Mouse (Mus musculus) midbrain, embryonic 16.5 days (tissue): ENCODE results near the gene Ccdc155. TPM values are rescaled to one million over a fixed set of nuclear protein-coding genes. Genes with fewer than 3 reads are reported as not detected.

Experiments
- ATAC-seq: fragments of 200-750 bp; cut with Nextera tagmentation; 2 replicates; pipeline ENCODE4 v1.8.0; 2017; ENCODE audit warnings: moderate TSS enrichment
- H3K27ac ChIP-seq: fragments of 300-500 bp; sonication (generic); 2 replicates; pipeline ENCODE4 v1.5.1; 2014; ENCODE audit warnings: mild to moderate bottlenecking, low read length, mixed read lengths
- H3K27me3 ChIP-seq: fragments of 300-500 bp; sonication (generic); 2 replicates; pipeline ENCODE4 v1.6.1; 2014; ENCODE audit warnings: low read depth, low read length, mixed read lengths; ENCODE audit not compliant: control insufficient read depth, insufficient read depth
- H3K36me3 ChIP-seq: fragments of 300-500 bp; sonication (generic); 2 replicates; pipeline ENCODE4 v1.6.1; 2014; ENCODE audit warnings: mild to moderate bottlenecking, low read length, moderate library complexity, mixed read lengths; ENCODE audit not compliant: control insufficient read depth, insufficient read depth
- H3K4me1 ChIP-seq: fragments of 300-500 bp; sonication (generic); 2 replicates; pipeline ENCODE4 v1.6.1; 2014; ENCODE audit warnings: mild to moderate bottlenecking, low read length, mixed read lengths; ENCODE audit not compliant: control insufficient read depth, insufficient read depth
- H3K4me2 ChIP-seq: fragments of 300-500 bp; sonication (generic); 2 replicates; pipeline ENCODE4 v1.6.1; 2014; ENCODE audit warnings: mild to moderate bottlenecking, low read length, mixed read lengths
- H3K4me3 ChIP-seq: fragments of 300-500 bp; sonication (generic); 2 replicates; pipeline ENCODE4 v1.5.1; 2014; ENCODE audit warnings: low read depth, mild to moderate bottlenecking, low read length, moderate library complexity, mixed read lengths
- H3K9ac ChIP-seq: fragments of 300-500 bp; sonication (generic); 2 replicates; pipeline ENCODE4 v1.6.1; 2014; ENCODE audit warnings: low read depth, low read length, mixed read lengths
- H3K9me3 ChIP-seq: fragments of 300-500 bp; sonication (generic); replicated peaks from 2 replicates; pipeline ENCODE4 v1.6.1; 2014; ENCODE audit warnings: mild to moderate bottlenecking, low read length, mixed read lengths; ENCODE audit not compliant: control insufficient read depth, poor library complexity, severe bottlenecking
- WGBS: fragments of 180-500 bp; shearing (Covaris S2); extraction: QIAGEN DNeasy Blood & Tissue Kit; methylation state at CpG from one replicate; pipeline ENCODE4 v1.1.7; 2014; 5-methylcytosine and 5-hydroxymethylcytosine counted together
- polyA plus RNA-seq: library from polyadenylated mRNA; unstranded; fragments of >200 nt; fragmentation: Nextera tagmentation; extraction: Ambion mirVana; gene quantifications from 2 replicates; pipeline ENCODE4 v1.2.1, GENCODE M21; 2015

The Ccdc155 gene
- polyA plus RNA-seq, 1 experiment from 2014 or later: 0.45 TPM

- 78% methylated on average over 17 of the region's 17 CpGs for WGBS
These were observed 33.3 kb upstream of the Ccdc155 start for GRCm38 (mm10) chr7:45237747-45238699.

GRCm38 (mm10) chr7:45235656-45236180, 31.0 kb upstream of the Ccdc155 start:
- peaks cover 20% of the 10 kb centered on the region for H3K27me3 ChIP-seq
- H3K9ac ChIP-seq: 0 out of 2 replicates have a peak overlapping the region, but pooled peaks have one; percentile 8
- H3K4me1 ChIP-seq: peaks cover 9% of the 10 kb centered on the region; the same call in 1 of the 2 replicates
- whole genome bisulfite sequencing: 34% methylated on average over 17 of the region's 17 CpGs
- peak overlapping the region; percentile 27 for H3K4me2 ChIP-seq
- H3K4me3 ChIP-seq: no peak overlapping the region
- no peak for ATAC-seq
- no peaks in the 10 kb centered on the region for H3K9me3 ChIP-seq
- no peaks in the 10 kb centered on the region for H3K36me3 ChIP-seq
- H3K27ac ChIP-seq: no peak overlapping the region

More at GRCm38 (mm10) chr7:45237747-45238699, 33.3 kb upstream of the Ccdc155 start:
- no peak overlapping the region for H3K9ac ChIP-seq
- H3K36me3 ChIP-seq: no peaks in the 10 kb centered on the region
- H3K27me3 ChIP-seq: peaks cover 20% of the 10 kb centered on the region
- no peak for ATAC-seq
- H3K9me3 ChIP-seq: no peaks in the 10 kb centered on the region
- no peak overlapping the region for H3K4me3 ChIP-seq
- H3K4me2 ChIP-seq: no peak overlapping the region
- H3K27ac ChIP-seq: no peak overlapping the region
- H3K4me1 ChIP-seq: peaks cover 15% of the 10 kb centered on the region; the same call in 1 of the 2 replicates

DNA sequence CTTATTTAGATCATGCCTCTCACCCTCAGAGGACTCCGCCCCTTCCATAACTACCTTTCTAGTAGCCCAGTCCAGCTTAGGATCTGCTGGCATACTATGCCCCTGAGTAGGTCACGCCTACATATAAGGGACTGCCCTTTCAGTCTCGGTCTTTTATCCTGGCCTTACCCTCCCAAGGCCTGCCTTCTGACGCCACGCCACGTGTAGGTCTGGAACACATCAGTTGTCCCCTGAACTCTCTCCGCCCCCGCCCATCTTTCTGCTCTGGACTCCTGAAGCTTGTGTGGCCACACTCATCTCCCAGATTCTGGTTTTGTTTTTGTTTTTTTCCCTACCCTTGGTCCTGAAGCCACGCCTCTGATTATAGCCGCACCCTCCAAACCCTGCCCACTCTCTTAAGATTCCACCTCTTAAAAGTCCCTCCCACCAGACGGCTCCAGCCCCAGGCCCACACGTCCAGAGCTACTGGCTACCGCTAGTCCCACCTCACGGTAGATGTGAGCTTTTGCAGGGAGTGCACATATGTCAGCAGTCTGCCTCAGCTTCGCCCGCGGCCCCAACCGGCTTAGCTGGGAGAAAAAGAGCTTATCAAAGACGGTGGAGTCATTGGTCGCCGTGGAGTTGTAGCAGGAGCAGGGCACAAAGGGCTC, 30.4 kb upstream of the Ccdc155 start:
- Histone ChIP-seq H3K9me3 (no peaks in the 10 kb centered on the region), H3K27me3 (peaks cover 20% of the 10 kb centered on the region), H3K4me2 (peak overlapping the region; percentile 27), H3K4me3 (no peak overlapping the region), H3K36me3 (no peaks in the 10 kb centered on the region), H3K9ac (0 out of 2 replicates have a peak overlapping the region, but pooled peaks have one; percentile 8), H3K27ac (no peak overlapping the region), H3K4me1 (peaks cover 7% of the 10 kb centered on the region; the same call in 1 of the 2 replicates)
- 8% methylated on average over 21 of the region's 21 CpGs for WGBS
- ATAC-seq: peak; percentile 64

- Histone ChIP-seq H3K9ac (no peak overlapping the region), H3K36me3 (no peaks in the 10 kb centered on the region), H3K9me3 (no peaks in the 10 kb centered on the region), H3K4me1 (peaks cover 7% of the 10 kb centered on the region; the same call in 1 of the 2 replicates), H3K4me3 (no peak overlapping the region), H3K4me2 (peak overlapping the region; percentile 31; the same call in 1 of the 2 replicates), H3K27me3 (peaks cover 20% of the 10 kb centered on the region), H3K27ac (no peak overlapping the region)
- no peak for ATAC-seq
- WGBS: 7% methylated on average over 29 of the region's 29 CpGs
These were observed 29.7 kb upstream of the Ccdc155 start for GRCm38 (mm10) chr7:45234333-45234841.

GRCm38 (mm10) chr7:45233580-45234332, 29.1 kb upstream of the Ccdc155 start:
- Histone ChIP-seq H3K4me3 (no peak overlapping the region), H3K27me3 (peaks cover 15% of the 10 kb centered on the region), H3K27ac (no peak overlapping the region), H3K4me2 (peak overlapping the region; percentile 31; the same call in 1 of the 2 replicates), H3K4me1 (peaks cover 7% of the 10 kb centered on the region; the same call in 1 of the 2 replicates), H3K36me3 (no peaks in the 10 kb centered on the region), H3K9me3 (no peaks in the 10 kb centered on the region), H3K9ac (no peak overlapping the region)
- ATAC-seq: no peak
- WGBS: 23% methylated on average over 19 of the region's 20 CpGs

GRCm38 (mm10) chr7:45232716-45233465, 28.2 kb upstream of the Ccdc155 start:
- ATAC-seq: no peak
- no peak overlapping the region for H3K27ac ChIP-seq
- whole genome bisulfite sequencing: 64% methylated on average over 13 of the region's 13 CpGs

GRCm38 (mm10) chr7:45231941-45232340, 27.2 kb upstream of the Ccdc155 start:
- 87% methylated on average over 11 of the region's 11 CpGs for WGBS
- ATAC-seq: no peak
- Histone ChIP-seq H3K4me1 (peaks cover 7% of the 10 kb centered on the region; the same call in 1 of the 2 replicates), H3K27ac (no peak overlapping the region), H3K27me3 (peaks cover 6% of the 10 kb centered on the region; the same call in 1 of the 2 replicates), H3K9me3 (no peaks in the 10 kb centered on the region), H3K9ac (no peak overlapping the region), H3K4me2 (no peak overlapping the region), H3K4me3 (no peak overlapping the region), H3K36me3 (no peaks in the 10 kb centered on the region)

More at GRCm38 (mm10) chr7:45232716-45233465, 28.2 kb upstream of the Ccdc155 start:
- no peaks in the 10 kb centered on the region for H3K9me3 ChIP-seq
- no peak overlapping the region for H3K9ac ChIP-seq
- peaks cover 7% of the 10 kb centered on the region; the same call in 1 of the 2 replicates for H3K4me1 ChIP-seq
- H3K36me3 ChIP-seq: no peaks in the 10 kb centered on the region
- no peak overlapping the region for H3K4me2 ChIP-seq
- no peak overlapping the region for H3K4me3 ChIP-seq
- H3K27me3 ChIP-seq: peaks cover 7% of the 10 kb centered on the region
